Mouse (Mus musculus): ENCODE results near the gene Cog8.

Gene Cog8

DNA sequence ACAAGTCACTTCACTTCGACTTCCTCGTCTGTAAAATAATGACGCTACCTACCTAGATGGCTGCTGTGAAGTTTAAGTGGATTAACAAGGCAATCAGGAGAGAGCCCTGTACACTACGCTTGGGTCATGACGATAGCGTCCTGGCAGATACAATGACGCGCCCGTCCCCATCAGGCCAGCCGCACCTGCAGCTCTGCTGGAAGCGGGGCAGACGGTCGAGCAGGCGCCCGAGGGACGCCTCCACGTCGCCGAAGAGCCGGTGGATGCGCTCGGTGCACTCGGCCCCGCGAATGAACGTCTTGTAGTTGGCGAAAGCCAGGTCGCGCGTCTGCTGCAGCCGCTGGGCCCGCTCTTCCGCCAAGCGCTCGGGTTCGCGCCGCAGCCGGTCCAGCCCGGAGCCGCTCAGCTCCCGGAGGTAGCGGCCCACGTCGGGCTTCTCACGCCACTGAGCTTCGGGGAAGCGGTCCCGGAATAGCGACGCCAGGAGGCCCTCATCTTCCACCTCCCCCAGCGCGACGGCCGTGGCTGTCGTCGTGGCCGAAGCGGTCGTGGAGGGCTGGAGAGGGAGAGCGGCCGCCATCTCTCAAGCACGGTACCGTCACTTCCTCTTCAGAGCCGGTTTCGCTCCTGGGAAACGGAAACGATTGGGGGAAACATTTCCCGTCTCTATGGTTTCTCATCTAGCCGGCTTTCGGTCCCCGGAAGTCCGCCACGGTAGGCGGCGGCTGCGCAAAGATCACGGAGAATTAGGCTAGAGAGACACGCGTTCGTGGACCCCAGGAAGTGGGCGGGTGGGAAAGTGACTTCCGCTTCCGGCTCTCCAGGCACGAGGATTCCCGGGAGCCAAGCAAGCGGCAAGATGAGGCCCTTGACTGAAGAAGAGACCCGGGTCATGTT is at the start of gene Cog8, which contains the start of gene Nip7:
Gene Cog8, minus strand, starts transcription at position 614 of the 897 bp plus-strand sequence.
Gene Nip7, plus strand, starts transcription at position 802 of the 897 bp plus-strand sequence.
- peak; percentile 96 to 98 for DNase-seq (ENCODE audit: low spot score in 2 of 2)

DNA sequence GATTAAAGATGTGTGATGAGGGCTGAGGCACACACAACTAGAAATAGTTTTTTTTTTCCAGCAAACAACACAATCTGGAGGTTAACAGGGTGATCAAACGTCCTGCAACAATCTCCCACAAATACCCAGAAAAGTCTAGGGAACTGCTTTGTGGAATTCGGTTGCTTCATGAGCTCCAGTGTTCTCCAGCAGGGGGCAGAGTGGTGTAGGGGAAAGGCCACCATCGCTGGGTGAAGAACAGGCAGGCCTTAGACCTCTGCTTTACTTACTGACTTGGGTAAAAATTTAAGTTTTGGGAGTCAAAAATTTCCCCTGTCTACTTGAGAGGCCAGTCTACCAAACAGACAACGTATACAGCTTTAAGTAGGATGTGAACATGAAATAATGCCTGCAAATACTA is 48.1 kb upstream of the Cog8 start:
- DNase-seq (ENCODE audit: low spot score in 2 of 2), result peak in 1 of 2 experiments; percentile 12

- no peak for DNase-seq (ENCODE audit: low spot score in 2 of 2)
These were observed 44.1 kb upstream of the Cog8 start for GRCm38 (mm10) chr8:107100635-107101034.

- DNase-seq (ENCODE audit: low spot score in 2 of 2), result peak; percentile 94 to 96
These were observed 40.0 kb upstream of the Cog8 start, which contains the start of gene Terf2 for GRCm38 (mm10) chr8:107096366-107097036. Gene Terf2 (minus strand): TSS chr8:107096547.

- DNase-seq (ENCODE audit: low spot score in 2 of 2), result no peak
These were observed 39.4 kb upstream of the Cog8 start for GRCm38 (mm10) chr8:107095717-107096365.

GRCm38 (mm10) chr8:107090531-107090930 is 34.0 kb upstream of the Cog8 start:
- no peak for DNase-seq (ENCODE audit: low spot score in 2 of 2)

DNA sequence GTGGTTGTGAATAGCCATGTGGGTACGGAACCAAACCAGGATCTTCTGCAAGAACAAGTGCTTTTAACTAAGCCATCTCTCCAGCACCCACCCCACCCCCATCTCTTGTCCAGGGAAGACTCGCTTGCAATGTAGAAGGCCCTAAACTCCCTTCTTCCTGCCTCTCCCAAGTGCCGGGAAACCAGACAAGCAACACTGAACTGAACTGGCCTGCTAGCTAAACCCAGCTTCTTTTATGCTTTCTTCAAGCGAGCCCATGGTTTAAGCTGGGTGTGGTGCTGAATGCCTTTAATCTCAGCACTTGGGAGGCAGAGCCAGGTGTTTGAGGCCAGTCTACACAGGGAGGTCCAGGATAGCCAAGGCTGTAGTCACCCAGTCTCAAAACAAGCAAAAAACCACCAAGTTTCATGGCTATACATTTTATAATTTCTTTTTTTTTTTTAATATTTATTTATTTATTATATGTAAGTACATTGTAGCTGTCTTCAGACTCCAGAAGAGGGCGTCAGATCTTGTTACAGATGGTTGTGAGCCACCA is 32.1 kb upstream of the Cog8 start:
- DNase-seq (ENCODE audit: low spot score in 2 of 2), result no peak

GRCm38 (mm10) chr8:107086018-107086417 is 29.5 kb upstream of the Cog8 start:
- no peak for DNase-seq (ENCODE audit: low spot score in 2 of 2)

GRCm38 (mm10) chr8:107085358-107085757 is 28.9 kb upstream of the Cog8 start:
- DNase-seq (ENCODE audit: low spot score in 2 of 2), result no peak

- no peak for DNase-seq (ENCODE audit: low spot score in 2 of 2)
These were observed 19.9 kb upstream of the Cog8 start for GRCm38 (mm10) chr8:107076239-107076888.

- no peak for DNase-seq (ENCODE audit: low spot score in 2 of 2)
These were observed 17.6 kb upstream of the Cog8 start for GRCm38 (mm10) chr8:107074128-107074527.

DNA sequence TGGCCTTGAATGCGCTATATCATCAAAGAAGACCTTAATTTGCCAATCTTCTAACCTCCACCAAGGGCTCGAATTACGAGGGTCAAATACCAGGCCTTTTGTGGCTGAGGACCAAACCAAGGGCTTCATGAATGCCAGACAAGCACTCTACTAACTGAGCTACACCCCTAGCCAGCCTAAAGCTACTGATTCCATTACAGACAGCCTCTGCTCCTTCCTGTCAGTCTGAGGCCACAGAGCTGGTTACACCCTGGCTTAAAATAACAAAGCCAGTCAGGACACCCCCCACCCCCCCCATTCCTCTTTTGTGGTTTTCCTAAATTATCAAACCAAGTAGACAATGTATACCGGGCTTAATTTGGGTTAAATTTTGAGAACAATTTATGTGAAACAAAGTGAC is 17.2 kb upstream of the Cog8 start:
- DNase-seq (ENCODE audit: low spot score in 2 of 2), result no peak

DNA sequence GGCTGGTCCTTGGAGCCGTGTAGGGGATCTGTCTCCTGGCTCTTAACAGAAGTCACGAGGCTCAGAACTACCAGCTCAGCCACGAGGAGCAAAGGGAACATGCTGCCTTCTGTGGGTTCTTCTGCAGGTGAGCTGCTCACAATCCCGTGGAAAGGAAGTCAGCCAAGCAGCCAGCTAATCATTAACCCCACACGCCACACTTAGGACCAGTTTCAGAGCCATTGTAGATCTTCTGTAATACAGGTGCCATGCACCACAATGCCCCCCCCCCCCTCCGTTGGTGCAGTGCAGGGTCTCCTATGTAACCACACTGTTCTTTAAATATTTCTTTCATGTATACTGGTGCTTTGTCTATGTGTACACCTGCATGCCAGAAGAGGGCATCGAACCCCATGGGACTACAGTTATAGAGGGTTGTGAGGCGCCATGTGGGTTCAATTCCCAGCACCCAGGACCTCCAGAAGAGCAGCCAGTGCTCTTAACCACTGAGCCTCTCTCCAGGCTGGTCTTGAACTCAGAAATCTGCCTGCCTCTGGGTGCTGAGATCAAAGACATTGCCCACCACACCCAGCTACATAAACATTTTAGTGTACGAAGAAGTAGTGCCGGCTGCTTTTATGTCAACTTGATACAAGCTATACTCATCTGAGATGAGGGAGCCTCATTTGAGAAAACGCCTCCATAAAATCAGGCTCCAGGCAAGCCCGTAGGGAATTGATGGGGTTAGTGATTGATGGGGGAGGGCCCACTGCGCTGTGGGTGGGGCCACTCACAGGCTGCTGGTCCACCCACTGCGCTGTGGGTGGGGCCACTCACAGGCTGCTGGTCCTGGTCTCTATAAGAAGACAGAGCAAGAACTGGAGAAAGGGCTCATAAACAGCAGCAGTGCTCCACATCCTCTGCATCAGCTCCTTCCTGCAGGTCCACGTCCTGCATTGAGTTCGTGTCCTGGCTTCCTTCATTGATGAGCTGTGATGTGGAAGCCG is 9.3 kb upstream of the Cog8 start, which contains the start of gene Tmed6:
Gene Tmed6, minus strand, starts transcription at position 134 of the 986 bp plus-strand sequence.
- no peak for DNase-seq (ENCODE audit: low spot score in 2 of 2)

DNA sequence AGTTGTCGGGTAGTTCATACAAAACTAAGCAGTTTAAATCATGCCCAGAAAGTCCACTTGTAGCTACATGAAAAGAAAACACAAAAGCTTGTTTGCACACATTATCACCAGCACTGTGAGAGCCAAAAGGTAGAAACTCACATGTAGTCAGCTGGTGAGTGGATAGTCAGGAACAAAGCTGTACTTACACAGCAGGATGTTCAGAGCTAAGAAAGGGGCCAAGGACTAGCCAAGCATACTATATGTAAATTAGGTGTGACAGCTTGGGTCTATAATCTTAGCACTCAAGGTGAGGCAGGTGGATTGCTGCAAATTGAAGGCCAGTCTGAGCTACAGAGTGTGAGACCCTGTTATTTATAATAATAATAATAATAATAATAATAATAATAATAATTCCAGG is 6.1 kb upstream of the Cog8 start:
- DNase-seq (ENCODE audit: low spot score in 2 of 2), result no peak

DNA sequence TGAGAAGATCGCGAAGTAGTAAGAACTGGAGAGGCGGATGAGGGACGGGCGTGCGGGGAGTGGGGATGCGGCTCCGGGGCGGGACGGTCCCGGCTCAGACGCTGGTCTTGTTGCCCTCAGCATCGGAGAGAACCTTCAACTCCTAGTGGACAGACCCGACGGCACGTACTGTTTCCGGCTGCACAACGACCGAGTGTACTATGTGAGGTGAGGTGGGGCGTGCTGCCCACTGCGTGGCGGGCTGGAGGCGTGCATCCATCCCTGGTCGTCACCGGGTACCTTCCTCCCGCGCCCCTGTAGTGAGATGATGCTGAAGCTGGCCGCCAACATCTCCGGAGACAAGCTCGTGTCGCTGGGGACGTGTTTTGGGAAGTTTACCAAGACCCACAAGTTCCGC is 482 bp upstream of the Cog8 start:
- no peak for DNase-seq (ENCODE audit: low spot score in 2 of 2)

GRCm38 (mm10) chr8:107052046-107052445 is 4.4 kb downstream of the Cog8 start:
- DNase-seq (ENCODE audit: low spot score in 2 of 2), result no peak

DNA sequence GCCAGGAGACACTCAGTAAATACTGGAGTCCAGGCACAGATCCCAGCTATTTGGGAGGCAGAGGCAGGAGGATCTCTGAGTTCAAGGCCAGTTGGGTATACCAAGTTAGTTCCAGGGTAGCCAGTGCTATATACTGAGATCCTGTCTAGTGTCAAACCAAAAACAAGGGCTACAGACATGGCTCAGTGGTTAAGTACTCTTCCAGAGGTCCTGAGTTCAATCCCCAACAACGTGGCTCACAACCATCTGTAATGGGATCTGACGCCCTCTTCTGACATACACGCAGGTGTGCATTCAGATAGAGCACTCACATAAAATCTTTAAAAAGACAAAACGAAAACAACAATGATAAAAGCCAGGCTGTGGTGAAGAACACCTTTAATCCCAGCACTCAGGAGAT is 7.0 kb downstream of the Cog8 start:
- DNase-seq (ENCODE audit: low spot score in 2 of 2), result no peak

GRCm38 (mm10) chr8:107048061-107048941 is 8.2 kb downstream of the Cog8 start, which contains the start of gene Pdf:
Gene Pdf (minus strand): TSS chr8:107048614.
- peak; percentile 79 to 83 for DNase-seq (ENCODE audit: low spot score in 2 of 2)

DNA sequence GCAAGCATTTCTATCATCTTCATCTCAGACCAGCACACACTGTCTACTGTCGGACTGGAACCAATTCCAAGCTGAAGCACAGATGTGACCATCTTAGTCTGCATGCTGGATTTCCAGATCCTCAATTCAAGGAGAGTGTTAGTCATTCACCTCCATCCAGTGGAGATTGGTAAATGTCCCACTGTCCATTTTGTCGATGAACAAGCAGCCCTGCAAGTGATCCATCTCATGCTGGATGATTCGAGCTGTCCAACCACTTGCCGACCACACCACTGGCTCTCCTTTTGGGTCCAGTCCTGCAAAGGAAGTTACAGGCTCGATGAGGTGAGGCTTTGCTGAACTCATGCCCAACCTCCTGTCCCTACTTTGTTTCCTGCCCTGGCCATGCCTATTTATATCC is 9.5 kb downstream of the Cog8 start:
- no peak for DNase-seq (ENCODE audit: low spot score in 2 of 2)
